Mouse (Mus musculus): ENCODE measurements around the gene Ankrd63. TPM values are rescaled to one million over a fixed set of nuclear protein-coding genes. Genes with fewer than 3 reads are reported as not detected.

Gene Ankrd63
- total and polyA plus RNA-seq, 2 experiments from 2014 or later: 2.0 to 14.3 TPM

GRCm38 (mm10) chr2:118686693-118687092, 17.1 kb downstream of the Ankrd63 start:
- 34% methylated on average over 8 of the region's 8 CpGs for WGBS
- TF ChIP-seq EP300 (IDR thresholded peaks at IDR 0.05; ENCODE audit: low read depth) (no peak), CTCF (IDR thresholded peaks at IDR 0.05; ENCODE audit: low read depth) (no peak)
- no peak overlapping the region for H3K9ac ChIP-seq (replicated peaks; ENCODE audit: low read depth, low read length)
- ATAC-seq (ENCODE audit: insufficient read depth, low read depth): no peak
- DNase-seq (ENCODE audit: low spot score): no peak
- no peaks in the 10 kb centered on the region for H3K9me3 ChIP-seq (replicated peaks; ENCODE audit: control insufficient read depth, low read length)
- no peaks in the 10 kb centered on the region for H3K27me3 ChIP-seq (ENCODE audit: control insufficient read depth, insufficient read depth, low read length)
- H3K27ac ChIP-seq (ENCODE audit: low read depth): no peak overlapping the region
- H3K4me1 ChIP-seq (ENCODE audit: control insufficient read depth, insufficient read depth): peaks cover 15% of the 10 kb centered on the region
- no peak overlapping the region for H3K4me2 ChIP-seq (ENCODE audit: low read depth, low read length)
- no peaks in the 10 kb centered on the region for H3K36me3 ChIP-seq (replicated peaks; ENCODE audit: control insufficient read depth, insufficient read depth, low read length)
- H3K4me3 ChIP-seq (ENCODE audit: low read depth, low read length): no peak overlapping the region

- no peak overlapping the region for H3K9ac ChIP-seq (replicated peaks; ENCODE audit: low read depth, low read length)
- no peak overlapping the region for H3K27ac ChIP-seq (ENCODE audit: low read depth)
- no peak for DNase-seq (ENCODE audit: low spot score)
- no peak for TF ChIP-seq EP300 (IDR thresholded peaks at IDR 0.05; ENCODE audit: low read depth)
- no peak for TF ChIP-seq CTCF (IDR thresholded peaks at IDR 0.05; ENCODE audit: low read depth)
- peaks cover 15% of the 10 kb centered on the region for H3K4me1 ChIP-seq (ENCODE audit: control insufficient read depth, insufficient read depth)
- H3K4me3 ChIP-seq (ENCODE audit: low read depth, low read length): no peak overlapping the region
- no peak overlapping the region for H3K4me2 ChIP-seq (ENCODE audit: low read depth, low read length)
- no peaks in the 10 kb centered on the region for H3K27me3 ChIP-seq (ENCODE audit: control insufficient read depth, insufficient read depth, low read length)
- H3K36me3 ChIP-seq (replicated peaks; ENCODE audit: control insufficient read depth, insufficient read depth, low read length): no peaks in the 10 kb centered on the region
- WGBS: 64% methylated on average over 4 of the region's 4 CpGs
- no peaks in the 10 kb centered on the region for H3K9me3 ChIP-seq (replicated peaks; ENCODE audit: control insufficient read depth, low read length)
- ATAC-seq (ENCODE audit: insufficient read depth, low read depth): no peak
These were observed 18.7 kb downstream of the Ankrd63 start for GRCm38 (mm10) chr2:118685088-118685487.

GRCm38 (mm10) chr2:118682544-118683260, 21.1 kb downstream of the Ankrd63 start:
- DNase-seq (ENCODE audit: low spot score) (no peak), ATAC-seq (ENCODE audit: insufficient read depth, low read depth) (peak; percentile 77)

GRCm38 (mm10) chr2:118680926-118681325, 22.8 kb downstream of the Ankrd63 start:
- Histone ChIP-seq H3K27me3 (ENCODE audit: control insufficient read depth, insufficient read depth, low read length) (peaks cover 14% of the 10 kb centered on the region), H3K36me3 (replicated peaks; ENCODE audit: control insufficient read depth, insufficient read depth, low read length) (no peaks in the 10 kb centered on the region), H3K9me3 (replicated peaks; ENCODE audit: control insufficient read depth, low read length) (no peaks in the 10 kb centered on the region), H3K4me2 (ENCODE audit: low read depth, low read length) (no peak overlapping the region), H3K9ac (replicated peaks; ENCODE audit: low read depth, low read length) (no peak overlapping the region), H3K4me1 (ENCODE audit: control insufficient read depth, insufficient read depth) (peaks cover 30% of the 10 kb centered on the region), H3K4me3 (ENCODE audit: low read depth, low read length) (no peak overlapping the region), H3K27ac (ENCODE audit: low read depth) (no peak overlapping the region)
- 91% methylated on average over 6 of the region's 6 CpGs for WGBS
- no peak for DNase-seq (ENCODE audit: low spot score)
- ATAC-seq (ENCODE audit: insufficient read depth, low read depth): no peak
- TF ChIP-seq EP300 (IDR thresholded peaks at IDR 0.05; ENCODE audit: low read depth): no peak
- no peak for TF ChIP-seq CTCF (IDR thresholded peaks at IDR 0.05; ENCODE audit: low read depth)

More at GRCm38 (mm10) chr2:118682544-118683260, 21.1 kb downstream of the Ankrd63 start:
- Histone ChIP-seq H3K4me3 (ENCODE audit: low read depth, low read length) (no peak overlapping the region), H3K27ac (ENCODE audit: low read depth) (peak overlapping the region; percentile 70), H3K4me1 (ENCODE audit: control insufficient read depth, insufficient read depth) (peaks cover 16% of the 10 kb centered on the region), H3K36me3 (replicated peaks; ENCODE audit: control insufficient read depth, insufficient read depth, low read length) (no peaks in the 10 kb centered on the region), H3K9ac (replicated peaks; ENCODE audit: low read depth, low read length) (no peak overlapping the region), H3K9me3 (replicated peaks; ENCODE audit: control insufficient read depth, low read length) (no peaks in the 10 kb centered on the region), H3K27me3 (ENCODE audit: control insufficient read depth, insufficient read depth, low read length) (0 out of 2 replicates have a peak, but pooled peaks cover 4% of the 10 kb centered on the region), H3K4me2 (ENCODE audit: low read depth, low read length) (no peak overlapping the region)
- 35% methylated on average over 8 of the region's 8 CpGs for WGBS
- no peak for TF ChIP-seq CTCF (IDR thresholded peaks at IDR 0.05; ENCODE audit: low read depth)
- TF ChIP-seq EP300 (IDR thresholded peaks at IDR 0.05; ENCODE audit: low read depth): no peak

GRCm38 (mm10) chr2:118679577-118679976, 24.2 kb downstream of the Ankrd63 start:
- no peak for ATAC-seq (ENCODE audit: insufficient read depth, low read depth)
- H3K27ac ChIP-seq (ENCODE audit: low read depth): no peak overlapping the region
- H3K27me3 ChIP-seq (ENCODE audit: control insufficient read depth, insufficient read depth, low read length): peaks cover 22% of the 10 kb centered on the region
- H3K9ac ChIP-seq (replicated peaks; ENCODE audit: low read depth, low read length): no peak overlapping the region
- DNase-seq (ENCODE audit: low spot score): no peak
- 59% methylated on average over 3 of the region's 3 CpGs for WGBS
- peaks cover 30% of the 10 kb centered on the region for H3K4me1 ChIP-seq (ENCODE audit: control insufficient read depth, insufficient read depth)
- TF ChIP-seq EP300 (IDR thresholded peaks at IDR 0.05; ENCODE audit: low read depth): no peak
- no peak for TF ChIP-seq CTCF (IDR thresholded peaks at IDR 0.05; ENCODE audit: low read depth)
- H3K4me2 ChIP-seq (ENCODE audit: low read depth, low read length): no peak overlapping the region
- H3K36me3 ChIP-seq (replicated peaks; ENCODE audit: control insufficient read depth, insufficient read depth, low read length): no peaks in the 10 kb centered on the region
- no peak overlapping the region for H3K4me3 ChIP-seq (ENCODE audit: low read depth, low read length)
- H3K9me3 ChIP-seq (replicated peaks; ENCODE audit: control insufficient read depth, low read length): no peaks in the 10 kb centered on the region
